Mouse (Mus musculus) ES-Bruce4 (cell line): ENCODE measurements around the gene Snorc.

Source experiments
- EP300 ChIP-seq: IDR thresholded peaks from 2 replicates; pipeline ENCODE4 v1.6.1; 2011; ENCODE audit warnings: low read depth, low read length; ENCODE audit not compliant: insufficient read depth
- POLR2A ChIP-seq: IDR thresholded peaks from one replicate; pipeline ENCODE4 v1.8.1; 2011; ENCODE audit warnings: low read length; ENCODE audit not compliant: insufficient read depth

DNA sequence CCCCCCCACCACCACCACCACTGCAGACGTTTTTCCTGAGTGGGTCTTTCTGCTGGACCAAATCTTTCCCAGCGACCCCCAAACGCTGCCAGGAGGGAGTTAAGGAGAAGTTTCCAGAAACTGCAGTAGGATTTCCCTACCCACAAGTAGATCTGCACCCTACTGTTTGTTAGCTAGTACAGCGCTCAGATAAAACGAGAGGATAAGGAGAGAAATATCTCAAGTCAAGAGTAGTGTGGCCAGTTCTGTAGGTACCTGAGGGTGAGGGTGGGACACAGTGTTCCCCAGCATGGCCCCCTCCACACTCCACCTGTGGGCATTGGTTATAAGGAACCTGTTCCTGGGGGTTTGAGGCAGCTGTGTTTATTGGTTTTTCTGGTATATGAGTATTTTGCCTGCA is 40.8 kb downstream of the Snorc start:
- TF ChIP-seq POLR2A (no peak), EP300 (no peak)
